20 mouse cellular contexts compared by ENCODE assay signal in genomic region chr3:89892517-89893106, GRCm38 (mm10). TPM values are rescaled to one million over a fixed set of nuclear protein-coding genes. Genes with fewer than 3 reads are reported as not detected.
A peak's percentile ranks its signal among the peaks of the same experiment; 100 is the strongest.
DNase-seq lines count a peak whose midpoint lies in the region; ATAC-seq lines count a peak whose summit lies in the region.
"Had no signal": no experiment of that assay in that cellular context is flagged by ENCODE, and none has a peak within 500 bp of the region (broad histone marks: within the 10 kb centered on the region; RNA-seq: fewer than 3 reads in every experiment).

No protein-coding gene starts in this region.

- peak; percentile 53 for DNase-seq in CD4-positive, CD25-positive, alpha-beta regulatory T cell, adult 2 months (ENCODE audit: low read depth, low spot score)
- peak; percentile 72 for DNase-seq in ES-CJ7 (ENCODE audit: low read depth, low spot score)
- DNase-seq in left cerebral cortex, postnatal 4 days, result no peak
- no peak for DNase-seq in Muller cell, postnatal 12 days (ENCODE audit: inconsistent ontology term)
- DNase-seq: adrenal gland, postnatal 36 days; cerebellum, adult 18-20 months; cerebellum, postnatal 25 days; heart, postnatal 4 days; kidney, adult 18-20 months; layer of hippocampus, postnatal 36 days; lung, postnatal 10 days; right cerebral cortex, postnatal 4 days had no signal

- WGBS in intestine, embryonic 15.5 days, result 88% methylated on average over 5 of the region's 5 CpGs

- H3K4me1 ChIP-seq in megakaryocyte, embryonic 14.5 days, result peaks cover 63% of the 10 kb centered on the region
- no peaks in the 10 kb centered on the region for H3K4me1 ChIP-seq in intestine, embryonic 15.5 days (replicated peaks)
- H3K4me1 ChIP-seq: heart, embryonic 13.5 days had no signal

- peaks cover 79% of the 10 kb centered on the region for H3K27me3 ChIP-seq in megakaryocyte, embryonic 14.5 days (replicated peaks)
- H3K27me3 ChIP-seq in intestine, embryonic 15.5 days (replicated peaks), result no peaks in the 10 kb centered on the region
- H3K27me3 ChIP-seq: embryonic facial prominence, embryonic 15.5 days; neural tube, embryonic 12.5 days had no signal

- no peak overlapping the region for H3K4me2 ChIP-seq in intestine, embryonic 15.5 days (replicated peaks)
- H3K4me2 ChIP-seq: embryonic facial prominence, embryonic 15.5 days; heart, embryonic 13.5 days; neural tube, embryonic 12.5 days had no signal

- no peak overlapping the region for H3K9ac ChIP-seq in intestine, embryonic 15.5 days
- H3K9ac ChIP-seq: embryonic facial prominence, embryonic 15.5 days; heart, embryonic 13.5 days; neural tube, embryonic 12.5 days had no signal

- no peak overlapping the region for H3K27ac ChIP-seq in intestine, embryonic 15.5 days
- H3K27ac ChIP-seq: embryonic facial prominence, embryonic 15.5 days; heart, embryonic 13.5 days; kidney, postnatal 0 days; neural tube, embryonic 12.5 days had no signal

- H3K9me3 ChIP-seq in megakaryocyte, embryonic 14.5 days, result peaks cover 31% of the 10 kb centered on the region
- no peaks in the 10 kb centered on the region for H3K9me3 ChIP-seq in intestine, embryonic 15.5 days
- H3K9me3 ChIP-seq: embryonic facial prominence, embryonic 15.5 days; heart, embryonic 13.5 days; neural tube, embryonic 12.5 days had no signal

- intact Hi-C loops in left cerebral cortex, postnatal 4 days (cut with DNase I), result no loop called here

- peak; percentile 38 for ATAC-seq in granulocyte monocyte progenitor cell, adult 5-6 weeks (replicated peaks; ENCODE audit: poor library complexity, severe bottlenecking)
- no peak for ATAC-seq in intestine, embryonic 15.5 days
- ATAC-seq: hindbrain, embryonic 16.5 days had no signal

- peak overlapping the region; percentile 3 for H3K4me3 ChIP-seq in megakaryocyte, embryonic 14.5 days (replicated peaks)
- H3K4me3 ChIP-seq in intestine, embryonic 15.5 days (replicated peaks), result no peak overlapping the region
- H3K4me3 ChIP-seq: embryonic facial prominence, embryonic 15.5 days; heart, embryonic 13.5 days; neural tube, embryonic 12.5 days had no signal

- peaks cover 40% of the 10 kb centered on the region for H3K36me3 ChIP-seq in megakaryocyte, embryonic 14.5 days (replicated peaks; ENCODE audit: low read length)
- no peaks in the 10 kb centered on the region for H3K36me3 ChIP-seq in intestine, embryonic 15.5 days
- H3K36me3 ChIP-seq: embryonic facial prominence, embryonic 15.5 days; heart, embryonic 13.5 days; neural tube, embryonic 12.5 days had no signal

RNA-seq across cellular contexts. Expression of gene Il6ra, which starts 20.4 kb away (rescaled TPM):
- total RNA-seq in granulocyte monocyte progenitor cell, adult 5-6 weeks (2014; fragmentation: Nextera tagmentation), result 35.2 and 36.8 TPM in 2 replicates
- 14.7 and 20.8 TPM in 2 replicates for total RNA-seq in granulocyte monocyte progenitor cell, adult 5-6 weeks (2017)
- polyA plus RNA-seq in megakaryocyte, embryonic 14.5 days (2012; ENCODE audit: insufficient read depth, low replicate concordance), result 6.3 and 10.8 TPM in 2 replicates
- polyA plus RNA-seq in intestine, embryonic 15.5 days (2015; fragmentation: Nextera tagmentation; extraction: Ambion mirVana), result 2.3 and 2.8 TPM in 2 replicates
- total RNA-seq in left cerebral cortex, postnatal 4 days (2021), result 1 to 10 TPM; 1.8 to 1.9 TPM

Comparison
In these comparisons a context has a peak if more than half of its experiments do, and no peak if none do; other contexts are left out.
1. DNase-seq: peak in CD4-positive, CD25-positive, alpha-beta regulatory T cell, adult 2 months (single experiment) and ES-CJ7 (single experiment); none in left cerebral cortex, postnatal 4 days (single experiment) and Muller cell, postnatal 12 days (single experiment).
2. RNA of gene Il6ra, which starts 20.4 kb away (total RNA-seq): 14.7 to 36.8 TPM in granulocyte monocyte progenitor cell, adult 5-6 weeks; 1.8 to 1.9 TPM in left cerebral cortex, postnatal 4 days; every median in the first group is over 4 times any median in the second.